Mouse (Mus musculus) 3T3-L1 (cell line): ENCODE data around the gene Eif5b.
"Not testable (repeated sequence)": the region's sequence is repeated elsewhere in the genome, so short reads cannot be mapped to it uniquely, and the experiment has no call there.

Source experiments
- DNase-seq: peaks from one replicate; pipeline ENCODE4 v3.0.0-alpha.2; 2015; ENCODE audit warnings: low read depth, low spot score

Eif5b gene

DNA sequence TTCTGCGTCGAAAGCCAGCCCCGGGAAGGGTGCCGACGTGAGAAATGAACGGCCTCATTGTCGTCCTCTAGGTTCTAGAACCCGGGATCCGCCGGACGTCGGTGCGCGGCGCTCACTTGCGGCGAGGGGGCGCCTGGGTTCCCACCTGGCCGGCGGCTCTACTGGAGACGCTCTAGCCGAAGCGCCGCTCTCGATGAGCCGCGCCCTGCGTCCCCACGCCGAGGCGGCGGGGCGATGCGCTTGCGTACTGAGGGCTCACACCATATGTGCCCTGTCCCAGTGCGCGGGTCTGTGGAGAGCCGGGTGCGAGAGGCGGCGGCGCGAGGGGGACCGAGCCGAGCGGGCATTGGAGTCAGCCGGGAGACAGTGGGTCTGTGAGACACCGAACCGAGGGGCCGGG is at the start of gene Eif5b, which contains the start of gene Txndc9:
Gene Eif5b, plus strand, starts transcription at position 144 of the 400 bp plus-strand sequence.
Gene Txndc9, minus strand, starts transcription at position 27 of the 400 bp plus-strand sequence.
- DNase-seq: peak; percentile 92

DNA sequence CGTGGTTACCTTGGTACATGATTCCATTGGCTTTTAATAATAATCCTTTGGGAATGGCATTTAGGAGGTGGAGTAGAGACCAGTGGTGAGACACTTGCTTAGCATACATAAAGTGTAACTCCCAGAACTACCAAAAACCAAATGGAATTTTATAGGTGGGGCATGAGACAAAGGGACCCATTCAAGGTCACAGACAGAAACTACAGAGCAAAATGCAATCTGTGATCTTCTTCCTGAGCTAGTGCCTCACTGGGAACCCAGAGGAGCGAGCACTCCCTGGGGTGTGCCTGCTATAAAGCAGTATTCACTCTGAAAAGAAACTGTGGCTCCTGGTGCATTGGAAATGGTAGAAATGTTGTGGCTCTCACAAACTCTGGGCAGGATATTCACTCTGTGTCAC is 48.9 kb upstream of the Eif5b start:
- DNase-seq: no peak

DNA sequence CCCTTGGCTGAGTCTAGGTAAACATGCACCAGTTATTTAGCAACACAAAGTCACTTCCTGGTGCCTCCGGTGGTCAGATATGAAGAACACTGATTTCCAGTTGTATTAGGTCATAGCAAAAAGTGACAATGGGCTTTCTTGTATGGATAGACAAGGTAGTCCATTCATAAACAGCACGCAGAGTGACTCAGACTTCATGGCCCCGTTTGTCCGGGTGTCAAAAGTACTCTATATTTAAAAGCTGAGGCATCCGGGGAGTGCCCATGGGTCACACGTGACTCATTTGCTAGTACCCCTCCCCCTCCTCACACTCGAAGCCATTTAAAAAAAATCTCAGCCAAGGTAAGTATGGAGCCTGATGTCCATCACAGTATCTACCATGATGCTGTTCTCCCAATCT is 43.0 kb upstream of the Eif5b start:
- peak; percentile 29 for DNase-seq

DNA sequence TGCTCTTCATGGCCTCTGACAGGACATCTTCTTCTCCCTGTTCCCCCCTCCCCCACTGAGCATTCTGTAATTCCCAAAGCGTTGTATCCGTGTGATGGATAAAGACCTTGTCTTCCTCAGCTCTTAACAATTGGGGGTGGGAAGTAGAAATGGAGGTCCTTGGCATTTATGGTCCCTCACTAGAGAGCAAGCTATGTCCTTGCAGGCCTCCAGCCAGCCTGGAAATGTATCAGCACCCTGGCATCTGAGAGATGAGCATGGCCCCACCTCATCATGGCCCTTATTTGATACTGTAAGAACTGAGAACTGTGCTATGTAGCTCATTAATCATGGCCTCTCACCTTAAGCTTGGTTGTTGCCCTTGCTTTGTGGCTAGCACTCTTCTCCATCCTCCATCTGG is 42.6 kb upstream of the Eif5b start:
- no peak for DNase-seq

DNA sequence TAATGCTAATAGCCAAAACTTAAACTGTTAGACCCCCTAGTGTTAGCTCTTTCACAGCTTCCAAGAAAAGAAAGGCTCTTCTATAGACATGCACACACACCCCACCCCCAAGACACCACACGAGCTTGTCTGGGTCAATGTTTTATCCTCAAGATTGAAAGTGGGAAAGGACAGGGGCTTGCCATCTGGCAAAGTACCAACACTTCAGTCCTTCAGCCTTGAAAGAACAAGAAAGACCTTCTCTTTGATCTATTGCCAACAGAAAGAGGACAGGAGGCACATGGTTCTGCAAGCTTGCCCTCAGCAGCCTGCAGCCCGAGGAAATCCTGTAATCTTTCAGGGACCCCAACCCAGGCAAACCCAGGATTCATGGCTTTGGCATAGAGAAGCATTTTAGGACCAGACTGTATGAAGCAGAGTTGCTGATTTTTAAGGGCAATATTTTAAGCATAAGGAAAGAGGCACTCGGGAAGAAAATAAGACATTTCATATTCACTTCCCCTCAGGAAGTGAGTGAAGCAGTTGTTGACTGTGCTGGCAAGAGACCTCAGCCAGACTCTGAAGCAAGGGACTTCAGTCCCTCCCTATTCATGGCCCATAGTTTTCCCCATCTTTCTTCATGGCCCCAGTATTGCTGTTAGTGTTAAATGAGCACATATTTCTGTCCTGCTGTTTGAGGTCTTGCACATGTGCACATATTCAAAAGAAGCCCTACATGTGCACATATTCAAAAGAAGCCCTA is 40.9 kb upstream of the Eif5b start:
- DNase-seq: no peak

GRCm38 (mm10) chr1:37957659-37958058 is 40.2 kb upstream of the Eif5b start, which contains the start of gene Lyg1:
Lyg1 (minus strand) TSS chr1:37957759.
- no peak for DNase-seq

DNA sequence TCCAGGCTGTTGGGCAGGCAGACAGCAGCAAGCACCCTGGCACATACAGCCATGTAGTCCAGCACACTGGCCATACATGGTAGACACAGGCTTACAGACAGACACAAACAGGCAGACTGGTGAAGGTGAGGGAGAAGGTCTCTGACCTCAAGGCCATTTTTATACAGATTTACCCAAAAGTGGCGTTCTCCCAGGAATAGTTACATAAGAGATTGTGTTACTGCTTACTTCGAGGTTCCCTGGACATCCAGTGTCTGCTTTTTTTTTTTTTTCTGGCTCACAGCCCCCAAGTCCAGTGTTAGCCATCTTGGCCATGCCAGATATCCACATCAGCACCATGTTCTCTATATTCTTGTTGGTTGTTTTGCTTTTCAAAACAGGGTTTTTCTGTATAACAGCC is 39.3 kb upstream of the Eif5b start:
- DNase-seq: no peak

DNA sequence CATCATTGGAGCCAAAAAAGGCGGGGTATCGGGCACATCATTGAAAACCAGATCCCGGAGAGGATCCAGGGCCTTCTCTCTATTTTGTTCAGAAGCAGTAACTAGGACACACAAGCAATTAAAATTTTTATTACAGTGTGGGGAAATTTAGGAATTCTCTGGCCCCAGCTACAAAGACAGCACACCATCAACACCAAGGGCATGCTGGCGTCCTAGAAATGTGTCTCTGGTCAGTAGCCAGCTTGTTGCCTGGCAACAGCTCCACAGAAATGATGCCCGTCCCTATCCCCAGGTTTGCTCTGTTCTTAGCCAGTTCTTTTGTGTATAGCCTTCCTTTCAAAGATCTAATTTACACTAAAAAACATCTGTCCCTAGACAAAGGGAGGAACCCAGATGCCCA is 38.3 kb upstream of the Eif5b start:
- DNase-seq: no peak

- no peak for DNase-seq
Observed at GRCm38 (mm10) chr1:37965571-37965970, 32.2 kb upstream of the Eif5b start.

DNA sequence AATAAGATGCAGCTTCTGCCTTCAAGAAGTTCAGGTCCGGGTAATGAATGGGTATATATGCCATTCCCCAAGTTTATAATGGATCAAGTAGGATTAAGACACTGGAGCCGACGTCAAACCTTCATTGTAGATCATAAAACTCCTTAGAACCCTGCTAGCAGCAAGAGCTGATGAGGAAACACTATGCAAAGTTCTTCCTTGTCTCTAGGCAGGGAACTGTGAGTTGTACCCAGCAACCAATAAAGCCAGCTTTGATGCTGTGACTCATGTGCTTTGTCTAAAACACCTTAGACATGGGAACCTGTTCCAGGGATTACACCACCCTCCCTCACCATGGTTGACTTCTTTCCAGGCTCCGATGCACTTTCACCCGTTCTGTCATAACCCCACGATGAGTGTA is 29.1 kb upstream of the Eif5b start:
- no peak for DNase-seq

GRCm38 (mm10) chr1:37971520-37971919 is 26.3 kb upstream of the Eif5b start:
- DNase-seq: peak; percentile 74

GRCm38 (mm10) chr1:37976666-37977065 is 21.1 kb upstream of the Eif5b start:
- not testable (repeated sequence) for DNase-seq

DNA sequence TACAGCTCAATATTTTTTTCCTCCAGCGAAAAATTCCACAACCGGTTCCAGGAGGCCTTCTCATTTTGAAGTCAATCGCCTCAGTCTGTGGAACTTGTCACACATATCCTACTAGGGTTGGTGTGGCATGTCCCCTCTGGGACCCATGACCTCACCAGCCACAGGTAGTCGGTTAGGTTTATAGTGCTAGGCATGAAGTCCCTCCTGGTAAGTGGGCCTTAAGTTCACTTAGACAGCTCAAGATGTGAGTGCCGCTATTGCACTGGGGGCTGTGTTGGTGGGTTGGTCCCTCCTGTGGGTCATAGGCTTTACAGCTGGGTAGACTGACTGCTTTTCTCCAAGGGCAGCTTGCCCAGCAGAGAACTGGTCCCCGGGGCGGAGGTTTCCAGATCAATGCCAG is 20.5 kb upstream of the Eif5b start:
- DNase-seq: no peak

DNA sequence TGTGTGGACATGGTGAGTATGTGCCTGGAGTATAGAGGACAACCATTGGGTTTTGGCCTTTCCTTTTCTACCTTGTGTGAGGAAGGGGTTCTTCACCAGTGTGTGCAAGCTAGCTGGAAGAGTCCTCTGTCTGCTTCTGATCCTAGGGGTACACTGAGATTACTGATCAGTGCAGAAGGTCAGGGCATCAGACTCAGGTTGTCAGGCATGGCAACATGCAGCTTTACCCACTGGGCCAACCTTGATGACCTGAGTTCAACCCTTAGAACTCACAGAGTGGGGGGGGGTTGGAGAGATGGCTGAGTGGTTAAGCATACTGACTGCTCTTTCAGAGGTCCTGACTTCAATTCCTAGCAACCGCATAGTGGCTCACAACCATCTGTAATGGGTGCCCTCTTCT is 13.5 kb upstream of the Eif5b start:
- no peak for DNase-seq

GRCm38 (mm10) chr1:37985764-37986323 is 12.0 kb upstream of the Eif5b start:
- peak; percentile 73 for DNase-seq

- no peak for DNase-seq
Observed at GRCm38 (mm10) chr1:37987856-37988255, 10.0 kb upstream of the Eif5b start.

DNA sequence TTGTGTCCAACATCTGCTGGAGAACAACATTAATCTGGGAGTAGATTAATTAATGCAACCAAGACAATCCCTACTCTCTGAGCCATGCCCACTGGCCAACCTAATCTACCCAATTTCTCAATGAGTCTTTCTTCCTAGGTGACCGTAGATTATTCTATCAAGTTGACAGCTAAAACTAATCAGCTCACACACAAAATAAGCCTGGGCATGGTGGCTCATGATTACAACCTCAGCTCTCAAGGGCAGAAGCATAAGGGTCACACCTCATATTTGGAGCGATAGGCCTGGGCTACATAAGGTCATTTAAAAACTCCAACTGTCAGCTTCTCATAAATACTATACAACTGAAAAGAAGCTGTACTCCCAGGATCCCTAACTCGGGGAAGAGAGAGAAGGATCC is 1.6 kb upstream of the Eif5b start:
- no peak for DNase-seq

GRCm38 (mm10) chr1:37996877-37997484 is 829 bp upstream of the Eif5b start:
- peak; percentile 99 for DNase-seq

DNA sequence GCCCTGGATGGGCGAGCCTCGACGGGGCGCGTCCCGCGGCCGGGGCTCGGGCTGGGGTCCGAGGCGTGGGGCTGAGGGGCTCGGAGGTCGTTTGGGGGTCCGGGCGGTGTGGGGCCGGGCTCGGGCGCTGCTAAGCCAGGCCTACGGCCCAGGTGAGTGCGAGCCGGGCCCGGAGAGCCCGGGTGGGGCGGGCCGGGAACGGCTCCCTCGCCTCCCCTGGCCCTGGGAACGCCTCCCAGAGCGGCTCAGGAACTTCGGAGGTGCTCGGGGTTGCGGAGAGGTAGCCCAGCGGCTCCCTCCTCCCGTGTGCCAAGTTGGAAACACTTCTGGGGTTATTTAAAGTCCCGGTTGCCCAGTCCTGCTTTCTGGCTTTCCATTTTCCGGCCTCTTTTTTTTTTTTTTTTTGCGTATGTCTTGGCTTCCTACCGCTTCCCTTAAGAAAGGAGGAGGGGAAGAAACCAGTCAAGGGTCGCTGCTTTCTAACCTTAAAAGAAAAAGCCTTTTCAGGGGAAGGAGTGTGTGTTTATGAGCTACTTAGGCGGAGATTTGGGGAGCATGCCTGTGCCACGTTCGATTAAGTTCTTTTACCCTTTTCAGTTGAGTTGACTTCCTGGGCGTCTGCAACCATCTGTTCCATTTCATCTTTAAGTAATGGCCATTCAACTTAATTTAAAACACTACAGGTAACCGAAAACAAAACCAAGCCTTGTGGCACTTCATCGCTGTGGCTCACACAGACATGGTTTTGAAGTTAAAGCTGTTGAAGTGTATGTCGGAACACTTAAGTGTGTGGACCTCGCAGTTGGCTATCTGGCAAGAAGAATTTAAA is 775 bp downstream of the Eif5b start:
- DNase-seq: peak; percentile 49

- no peak for DNase-seq
Observed at GRCm38 (mm10) chr1:37999552-37999951, 1.7 kb downstream of the Eif5b start.

DNA sequence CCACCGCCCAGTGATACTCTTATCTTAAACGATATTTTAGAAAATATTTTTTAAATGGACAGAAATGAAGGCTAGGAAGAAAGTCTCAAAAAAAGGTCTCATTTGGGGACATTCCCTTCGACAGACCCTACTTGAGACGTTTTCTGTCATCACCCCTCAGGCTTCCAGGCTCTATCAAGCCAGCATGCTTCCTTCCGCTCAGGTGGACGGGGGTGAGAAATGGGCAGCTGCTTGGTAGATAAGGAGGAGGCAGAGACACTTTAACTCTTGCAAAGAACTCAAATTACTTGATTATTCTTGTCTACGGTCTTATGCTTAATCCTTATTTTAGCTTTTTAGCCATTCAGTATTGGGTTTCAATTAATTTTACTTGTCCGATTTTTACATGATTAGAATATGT is 3.0 kb downstream of the Eif5b start:
- no peak for DNase-seq

GRCm38 (mm10) chr1:38001956-38002355 is 4.1 kb downstream of the Eif5b start:
- DNase-seq: no peak
